Mouse (Mus musculus) lung, embryonic 16.5 days (tissue): ENCODE results near the gene Slc39a7. TPM values are rescaled to one million over a fixed set of nuclear protein-coding genes. Genes with fewer than 3 reads are reported as not detected.
"Not testable (repeated sequence)": the region's sequence is repeated elsewhere in the genome, so short reads cannot be mapped to it uniquely, and the experiment has no call there.

ENCODE experiments used
- ATAC-seq: fragments of 200-750 bp; cut with Nextera tagmentation; 2 replicates; pipeline ENCODE4 v1.8.0; 2017; ENCODE audit warnings: low read depth, mild to moderate bottlenecking, moderate library complexity
- H3K27ac ChIP-seq: fragments of 300-500 bp; sonication (generic); 2 replicates; pipeline ENCODE4 v1.5.1; 2014; ENCODE audit warnings: mild to moderate bottlenecking, control low read depth, low read length
- H3K27me3 ChIP-seq: fragments of 300-500 bp; sonication (generic); 2 replicates; pipeline ENCODE4 v1.6.1; 2014; ENCODE audit warnings: low read depth, low read length, mixed read lengths; ENCODE audit not compliant: control insufficient read depth, insufficient read depth
- H3K36me3 ChIP-seq: fragments of 300-500 bp; sonication (generic); 2 replicates; pipeline ENCODE4 v1.6.1; 2014; ENCODE audit warnings: low read length; ENCODE audit not compliant: control insufficient read depth, insufficient read depth
- H3K4me1 ChIP-seq: fragments of 300-500 bp; sonication (generic); replicated peaks from 2 replicates; pipeline ENCODE4 v1.6.1; 2014; ENCODE audit warnings: low read length, mixed read lengths; ENCODE audit not compliant: control insufficient read depth, insufficient read depth
- H3K4me2 ChIP-seq: fragments of 300-500 bp; sonication (generic); 2 replicates; pipeline ENCODE4 v1.6.1; 2014; ENCODE audit warnings: low read depth, low read length, control low read depth
- H3K4me3 ChIP-seq: fragments of 300-500 bp; sonication (generic); 2 replicates; pipeline ENCODE4 v1.5.1; 2014; ENCODE audit warnings: mild to moderate bottlenecking, low read length, control low read depth
- H3K9ac ChIP-seq: fragments of 300-500 bp; sonication (generic); 2 replicates; pipeline ENCODE4 v1.6.1; 2014; ENCODE audit warnings: low read length, control low read depth
- H3K9me3 ChIP-seq: fragments of 300-500 bp; sonication (generic); 2 replicates; pipeline ENCODE4 v1.6.1; 2016; ENCODE audit warnings: low read length; ENCODE audit not compliant: control insufficient read depth
- WGBS: fragments of 180-500 bp; shearing (Covaris S2); extraction: QIAGEN DNeasy Blood & Tissue Kit; methylation state at CpG from one replicate; pipeline ENCODE4 v1.1.7; 2014; 5-methylcytosine and 5-hydroxymethylcytosine counted together
- polyA plus RNA-seq: library from polyadenylated mRNA; unstranded; fragments of >200 nt; fragmentation: Nextera tagmentation; extraction: Ambion mirVana; gene quantifications from 2 replicates; pipeline ENCODE4 v1.2.1, GENCODE M21; 2015

Gene Slc39a7
- polyA plus RNA-seq, 1 experiment from 2014 or later, result 188 TPM

DNA sequence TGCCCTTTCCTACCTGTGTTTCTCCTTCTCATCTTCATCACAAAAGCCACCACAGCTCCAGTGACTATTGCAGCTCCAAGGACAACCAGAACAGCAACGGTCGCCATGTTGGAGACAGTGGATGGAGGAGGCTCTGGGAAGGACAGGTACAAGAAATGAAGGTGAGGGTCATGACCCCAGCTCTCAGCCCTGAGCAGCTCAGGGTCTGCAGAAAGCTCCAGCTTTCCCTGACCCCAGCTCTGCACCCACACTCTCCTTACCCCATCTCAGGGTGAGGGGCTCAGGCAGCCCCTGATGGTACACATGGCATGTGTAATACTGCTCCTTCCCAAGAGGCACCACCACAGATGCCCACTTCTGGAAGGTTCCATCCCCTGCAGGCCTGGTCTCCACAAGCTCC is 34.5 kb downstream of the Slc39a7 start:
- not testable (repeated sequence) for H3K9ac ChIP-seq, H3K9me3 ChIP-seq, H3K27ac ChIP-seq, ATAC-seq, H3K4me2 ChIP-seq, H3K4me1 ChIP-seq, H3K4me3 ChIP-seq, H3K36me3 ChIP-seq
- peaks cover 18% of the 10 kb centered on the region for H3K27me3 ChIP-seq
- 86% methylated on average over 2 of the region's 2 CpGs for WGBS

- Histone ChIP-seq H3K36me3 (no peaks in the 10 kb centered on the region), H3K4me2 (no peak overlapping the region), H3K4me3 (no peak overlapping the region), H3K27ac (no peak overlapping the region), H3K27me3 (peaks cover 15% of the 10 kb centered on the region), H3K9me3 (no peaks in the 10 kb centered on the region), H3K9ac (no peak overlapping the region), H3K4me1 (peaks cover 6% of the 10 kb centered on the region; the same call in 1 of the 2 replicates)
- WGBS, result 40% methylated on average over 3 of the region's 3 CpGs
- ATAC-seq, result no peak
Observed at GRCm38 (mm10) chr17:33995651-33996050, 35.8 kb downstream of the Slc39a7 start.

DNA sequence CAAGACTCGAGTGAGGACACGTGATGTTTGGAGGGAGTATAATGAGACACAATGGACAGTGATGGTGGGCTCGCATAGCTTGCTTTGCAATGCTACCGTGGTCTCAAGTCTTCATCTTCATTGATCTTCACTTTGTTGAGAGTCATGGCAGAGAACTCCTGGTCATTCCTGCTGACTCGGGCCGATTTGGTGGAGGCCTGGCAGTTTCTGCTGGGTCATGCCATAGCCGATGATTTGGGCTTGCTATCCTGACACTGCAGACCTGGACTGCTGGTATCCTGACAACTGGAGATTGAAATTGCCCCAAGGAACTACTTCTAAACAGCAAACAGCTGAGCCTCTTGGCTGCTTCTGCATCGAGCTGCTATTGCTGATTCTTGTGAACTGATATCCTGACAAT is 36.5 kb downstream of the Slc39a7 start:
- no peak overlapping the region for H3K27ac ChIP-seq
- H3K9ac ChIP-seq, result no peak overlapping the region
- no peak overlapping the region for H3K4me2 ChIP-seq
- H3K4me3 ChIP-seq, result no peak overlapping the region
- 84% methylated on average over 8 of the region's 8 CpGs for WGBS
- no peaks in the 10 kb centered on the region for H3K9me3 ChIP-seq
- H3K36me3 ChIP-seq, result no peaks in the 10 kb centered on the region
- 0 out of 2 replicates have a peak, but pooled peaks cover 3% of the 10 kb centered on the region for H3K4me1 ChIP-seq
- H3K27me3 ChIP-seq, result peaks cover 10% of the 10 kb centered on the region
- no peak for ATAC-seq

DNA sequence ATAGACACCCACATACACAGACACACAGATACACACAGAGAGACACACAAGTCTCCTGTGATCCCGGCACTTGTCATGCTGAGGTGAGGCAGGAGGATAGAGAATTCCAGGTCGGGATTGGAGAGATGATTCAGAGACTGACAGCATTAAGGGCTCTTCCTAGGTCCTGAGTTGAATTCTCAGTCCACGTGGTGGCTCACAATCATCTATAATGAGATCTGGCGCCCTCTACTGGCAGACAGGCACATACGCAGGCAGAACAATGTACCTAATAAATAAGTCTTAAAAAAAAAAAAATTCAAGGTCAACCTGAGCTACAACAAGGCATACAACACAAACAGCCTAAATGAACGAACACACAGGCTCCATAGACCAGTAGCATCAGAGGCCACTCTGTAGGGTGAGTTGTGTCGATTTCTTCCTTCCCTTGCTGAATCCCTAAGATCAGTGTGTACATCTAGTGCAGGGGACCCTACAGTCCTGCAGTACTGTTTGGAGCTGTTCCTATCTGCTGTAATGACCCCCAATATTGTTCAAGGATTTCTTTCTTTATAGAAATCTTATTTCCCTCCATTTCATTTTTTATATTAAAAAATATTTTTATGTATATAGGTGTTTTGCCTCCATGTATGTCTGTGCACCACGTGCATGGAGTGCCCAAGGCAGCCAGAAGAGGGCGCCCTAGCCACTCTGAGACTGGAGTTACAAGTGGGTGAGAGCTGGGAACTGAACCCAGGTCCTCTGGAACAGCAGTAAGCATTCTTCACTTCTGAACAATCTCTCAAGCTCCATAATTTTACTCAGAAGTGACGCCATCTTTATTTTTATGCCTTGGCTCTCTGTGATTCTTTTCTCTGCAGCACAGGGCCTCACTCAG is 39.5 kb downstream of the Slc39a7 start:
- Histone ChIP-seq H3K36me3 (no peaks in the 10 kb centered on the region), H3K4me3 (no peak overlapping the region), H3K9me3 (no peaks in the 10 kb centered on the region), H3K4me2 (no peak overlapping the region), H3K27me3 (no peaks in the 10 kb centered on the region), H3K4me1 (no peaks in the 10 kb centered on the region), H3K9ac (no peak overlapping the region), H3K27ac (no peak overlapping the region)
- WGBS, result 28% methylated on average over 10 of the region's 10 CpGs
- peak; percentile 26; the same call in 1 of the 2 replicates for ATAC-seq

DNA sequence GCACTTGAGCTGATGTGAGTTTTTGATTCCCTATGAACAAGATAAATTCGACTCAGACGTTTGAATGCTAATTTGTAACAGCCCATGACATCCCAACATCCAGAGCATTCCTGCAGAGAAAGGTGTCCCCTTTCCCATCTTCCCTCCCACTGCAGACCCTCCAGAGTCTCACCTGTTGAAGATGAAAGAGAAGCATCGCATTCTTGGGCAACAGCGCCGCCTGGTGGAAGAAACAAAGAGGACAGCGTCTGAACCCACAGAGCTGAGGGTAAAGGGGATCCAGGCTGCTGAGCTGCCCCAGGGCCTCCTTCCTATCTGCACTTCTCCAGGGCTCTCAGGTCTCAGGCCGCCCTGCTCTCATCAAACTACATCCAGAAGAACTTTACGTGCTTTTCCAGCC is 49.3 kb downstream of the Slc39a7 start:
- Histone ChIP-seq H3K4me1 (peaks cover 23% of the 10 kb centered on the region), H3K27me3 (peaks cover 28% of the 10 kb centered on the region), H3K4me2 (peak overlapping the region; percentile 58)
- not testable (repeated sequence) for H3K4me3 ChIP-seq, H3K9me3 ChIP-seq, H3K27ac ChIP-seq, H3K36me3 ChIP-seq, H3K9ac ChIP-seq, ATAC-seq
- 9% methylated on average over 8 of the region's 8 CpGs for WGBS

DNA sequence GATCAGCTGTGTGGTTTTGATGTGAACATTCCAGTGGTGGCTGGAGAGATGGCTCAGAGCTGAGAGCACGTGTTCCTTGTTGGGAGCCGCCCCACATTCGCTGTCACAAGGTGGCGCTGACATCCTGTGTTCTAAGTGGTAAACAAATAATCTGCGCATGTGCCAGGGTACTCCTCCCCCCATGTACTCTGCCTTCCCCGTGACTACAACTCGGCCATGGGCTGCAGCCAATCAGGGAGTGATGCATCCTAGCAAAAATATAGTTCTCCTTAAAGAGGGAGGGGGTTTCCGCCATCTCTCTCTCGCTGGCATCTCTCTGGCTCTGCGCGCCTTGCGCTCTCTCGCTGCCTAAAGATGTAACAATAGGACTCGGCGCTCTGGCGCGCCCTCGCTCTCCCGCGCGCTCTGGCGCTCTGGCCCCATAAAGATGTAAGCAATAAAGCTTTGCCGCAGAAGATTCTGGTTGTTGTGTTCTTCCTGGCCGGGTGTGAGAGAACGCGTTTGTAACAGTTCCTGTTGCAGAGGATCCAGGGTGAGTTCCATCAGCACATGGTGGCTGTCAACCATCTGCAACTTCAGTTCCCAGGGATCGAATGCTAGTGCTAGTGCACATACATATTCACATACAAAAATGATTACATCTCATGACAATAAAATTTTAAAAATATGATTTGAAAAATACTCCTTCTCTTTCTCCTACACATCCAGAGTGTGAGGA is 50.1 kb downstream of the Slc39a7 start:
- Histone ChIP-seq H3K4me1 (peaks cover 23% of the 10 kb centered on the region), H3K27me3 (peaks cover 31% of the 10 kb centered on the region), H3K9ac (peak overlapping the region; percentile 53), H3K4me2 (peak overlapping the region; percentile 58), H3K27ac (peak overlapping the region; percentile 70), H3K4me3 (peak overlapping the region; percentile 48)
- ATAC-seq, result peak; percentile 94
- WGBS, result under 1% methylated on average over 27 of the region's 27 CpGs
- H3K9me3 ChIP-seq, H3K36me3 ChIP-seq: not testable (repeated sequence)

GRCm38 (mm10) chr17:33980181-33981035 is 51.1 kb downstream of the Slc39a7 start:
- ATAC-seq, result peak; percentile 5; the same call in 1 of the 2 replicates
- peak overlapping the region; percentile 48 for H3K4me3 ChIP-seq
- H3K36me3 ChIP-seq, result no peaks in the 10 kb centered on the region
- peak overlapping the region; percentile 70 for H3K27ac ChIP-seq
- WGBS, result 67% methylated on average over 19 of the region's 19 CpGs
- H3K27me3 ChIP-seq, result peaks cover 33% of the 10 kb centered on the region
- no peaks in the 10 kb centered on the region for H3K9me3 ChIP-seq
- H3K4me2 ChIP-seq, result peak overlapping the region; percentile 58; the same call in 1 of the 2 replicates
- H3K4me1 ChIP-seq, result peaks cover 23% of the 10 kb centered on the region
- no peak overlapping the region for H3K9ac ChIP-seq

DNA sequence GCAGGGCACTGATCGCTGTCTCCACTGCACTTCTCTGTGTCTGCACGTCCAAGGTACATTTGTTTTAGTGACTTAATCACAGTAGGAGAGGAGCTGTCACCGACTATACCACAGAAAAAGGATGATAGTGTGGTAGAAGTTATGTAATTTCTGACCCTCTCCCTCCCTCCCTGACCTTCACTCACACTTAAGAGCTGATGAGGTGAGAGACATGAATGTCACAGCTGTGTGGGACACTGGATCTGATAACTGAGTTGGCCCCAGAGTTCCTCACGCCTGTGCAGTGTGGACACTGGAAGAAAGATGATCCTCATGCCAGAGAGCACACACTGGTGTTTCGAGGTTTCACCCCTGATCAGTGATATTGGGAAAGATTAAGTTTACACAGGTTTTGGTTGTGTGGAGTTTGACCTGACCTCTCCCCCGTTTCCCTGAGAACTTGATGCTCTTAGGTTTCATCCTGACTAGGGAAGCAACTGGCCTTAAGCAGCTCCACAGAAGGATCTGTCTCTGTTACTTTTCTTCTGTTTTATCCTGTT is 51.9 kb downstream of the Slc39a7 start:
- no peak overlapping the region for H3K4me3 ChIP-seq
- no peak for ATAC-seq
- H3K4me1 ChIP-seq, result peaks cover 23% of the 10 kb centered on the region
- no peak overlapping the region for H3K9ac ChIP-seq
- peaks cover 33% of the 10 kb centered on the region for H3K27me3 ChIP-seq
- H3K9me3 ChIP-seq, result no peaks in the 10 kb centered on the region
- H3K27ac ChIP-seq, result no peak overlapping the region
- H3K4me2 ChIP-seq, result no peak overlapping the region
- H3K36me3 ChIP-seq, result no peaks in the 10 kb centered on the region
- whole genome bisulfite sequencing, result 38% methylated on average over 6 of the region's 6 CpGs
